Comparison of ENCODE assay signal across 12 mouse cellular contexts in the genomic region with DNA sequence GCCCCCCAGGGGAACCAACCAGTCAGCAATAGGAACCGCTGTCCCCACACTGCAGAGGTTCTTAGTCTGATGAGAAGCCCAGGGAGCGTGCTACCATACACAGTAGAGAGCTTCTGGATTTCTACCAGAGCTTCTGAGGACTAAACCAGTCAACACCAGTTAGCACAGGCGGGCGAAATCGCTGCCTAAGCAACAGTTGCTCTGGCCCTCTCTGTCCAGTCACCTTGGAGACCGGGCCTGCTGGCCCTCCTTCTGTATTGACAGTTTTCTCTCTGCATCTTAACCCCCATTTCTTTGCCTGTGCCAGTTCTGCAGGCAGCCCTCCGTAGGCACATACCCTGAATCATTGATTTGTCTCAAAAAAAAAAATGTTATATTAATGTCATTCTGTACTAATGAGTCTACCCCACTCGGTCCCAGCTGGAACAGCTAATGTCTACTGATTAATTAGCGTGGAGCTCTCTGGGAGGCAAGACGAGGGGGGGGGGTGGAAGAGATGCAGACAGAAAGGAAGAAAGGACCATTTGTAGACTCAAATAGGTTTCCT. TPM values are rescaled to one million over a fixed set of nuclear protein-coding genes. Genes with fewer than 3 reads are reported as not detected.
DNase-seq lines count a peak whose midpoint lies in the region; ATAC-seq and TF ChIP-seq lines count a peak whose summit lies in the region.
"Had no signal": no experiment of that assay in that cellular context is flagged by ENCODE, and none has a peak within 500 bp of the region (broad histone marks: within the 10 kb centered on the region; RNA-seq: fewer than 3 reads in every experiment).

No protein-coding gene starts in this region.

- peak; percentile 23 for DNase-seq in embryo, embryonic 10.5 days (ENCODE audit: low spot score)
- no peak for DNase-seq in embryo, embryonic 10 days (ENCODE audit: low spot score)
- DNase-seq in MN1 (ENCODE audit: low spot score): peak; percentile 16
- DNase-seq in layer of hippocampus, postnatal 10 days (ENCODE audit: low spot score in 2 of 2): peak; percentile 55 to 61
- no peak for DNase-seq in gastrocnemius, postnatal 14 days
- no peak for DNase-seq in testis, postnatal 10 days (ENCODE audit: low spot score)
- DNase-seq in lung, postnatal 0 days (ENCODE audit: low spot score): no peak
- DNase-seq: adrenal gland, postnatal 25 days; heart, adult 18-20 months; lung, postnatal 14 days had no signal

- H3K27ac ChIP-seq in hindbrain, embryonic 15.5 days (replicated peaks): peak overlapping the region; percentile 63
- no peak overlapping the region for H3K27ac ChIP-seq in lung, postnatal 0 days (ENCODE audit: low read length)
- H3K27ac ChIP-seq: limb, embryonic 13.5 days had no signal

- intact Hi-C loops in gastrocnemius, postnatal 14 days (cut with DNase I; ENCODE audit: low total_unique reads): no loop called here

- H3K27me3 ChIP-seq in hindbrain, embryonic 15.5 days: no peaks in the 10 kb centered on the region
- H3K27me3 ChIP-seq in lung, postnatal 0 days (replicated peaks; ENCODE audit: insufficient read depth, low read length): no peaks in the 10 kb centered on the region
- H3K27me3 ChIP-seq: limb, embryonic 13.5 days had no signal

- 40% methylated on average over 10 of the region's 10 CpGs for WGBS in hindbrain, embryonic 15.5 days
- 64% methylated on average over 10 of the region's 10 CpGs for WGBS in lung, postnatal 0 days

- no peak overlapping the region for H3K4me3 ChIP-seq in hindbrain, embryonic 15.5 days
- H3K4me3 ChIP-seq in lung, postnatal 0 days (ENCODE audit: low read depth, low read length): no peak overlapping the region
- H3K4me3 ChIP-seq: limb, embryonic 13.5 days had no signal

- peak; percentile 80 for ATAC-seq in hindbrain, embryonic 15.5 days (ENCODE audit: low FRiP score, low read depth)
- ATAC-seq in lung, postnatal 0 days: no peak

- H3K4me1 ChIP-seq in hindbrain, embryonic 15.5 days (replicated peaks): peaks cover 17% of the 10 kb centered on the region
- H3K4me1 ChIP-seq in lung, postnatal 0 days (ENCODE audit: insufficient read depth, low read depth, low read length): no peaks in the 10 kb centered on the region
- H3K4me1 ChIP-seq: limb, embryonic 13.5 days had no signal

- no peak overlapping the region for H3K4me2 ChIP-seq in hindbrain, embryonic 15.5 days
- no peak overlapping the region for H3K4me2 ChIP-seq in lung, postnatal 0 days (replicated peaks; ENCODE audit: low read depth, low read length)
- H3K4me2 ChIP-seq: limb, embryonic 13.5 days had no signal

- no peaks in the 10 kb centered on the region for H3K9me3 ChIP-seq in hindbrain, embryonic 15.5 days
- H3K9me3 ChIP-seq in lung, postnatal 0 days (ENCODE audit: low read length): no peaks in the 10 kb centered on the region

- no peaks in the 10 kb centered on the region for H3K36me3 ChIP-seq in hindbrain, embryonic 15.5 days
- H3K36me3 ChIP-seq in lung, postnatal 0 days (ENCODE audit: insufficient read depth, low read length): no peaks in the 10 kb centered on the region
- H3K36me3 ChIP-seq: limb, embryonic 13.5 days had no signal

- no peak for TF ChIP-seq CTCF in lung, postnatal 0 days (IDR thresholded peaks at IDR 0.05)

- H3K9ac ChIP-seq in hindbrain, embryonic 15.5 days: no peak overlapping the region
- no peak overlapping the region for H3K9ac ChIP-seq in lung, postnatal 0 days (replicated peaks; ENCODE audit: low read depth)
- H3K9ac ChIP-seq: limb, embryonic 13.5 days had no signal

- TF ChIP-seq EP300 in lung, postnatal 0 days (IDR thresholded peaks at IDR 0.05): no peak

RNA-seq across cellular contexts. Expression of a gene that starts 47.7 kb away (rescaled TPM):
- 27.9 and 31.2 TPM in 2 replicates for polyA plus RNA-seq in hindbrain, embryonic 15.5 days (2015; fragmentation: Nextera tagmentation; extraction: Ambion mirVana)
- total RNA-seq in layer of hippocampus, postnatal 10 days (2021): 100 to 1,000 TPM; 686 to 743 TPM
- 1 to 10 TPM; 3.7 to 5.1 TPM for total RNA-seq in gastrocnemius, postnatal 14 days (2021)
- 3.0 and 3.1 TPM in 2 replicates for polyA plus RNA-seq in lung, postnatal 0 days (2015; fragmentation: Nextera tagmentation; extraction: Ambion mirVana)

RNA-seq across cellular contexts. Expression of a gene that starts 49.8 kb away (rescaled TPM):
- polyA plus RNA-seq in hindbrain, embryonic 15.5 days (2015; fragmentation: Nextera tagmentation; extraction: Ambion mirVana): 97.1 and 102 TPM in 2 replicates
- total RNA-seq in layer of hippocampus, postnatal 10 days (2021): 10 to 100 TPM; 44.7 TPM
- 10 to 100 TPM; 16.1 to 18.5 TPM for total RNA-seq in gastrocnemius, postnatal 14 days (2021)
- 56.5 and 60.8 TPM in 2 replicates for polyA plus RNA-seq in lung, postnatal 0 days (2015; fragmentation: Nextera tagmentation; extraction: Ambion mirVana)

Comparison
In these comparisons a context has a peak if more than half of its experiments do, and no peak if none do; other contexts are left out.
1. DNase-seq: peak in embryo, embryonic 10.5 days (single experiment), MN1 (single experiment) and layer of hippocampus, postnatal 10 days (2 of 2); none in embryo, embryonic 10 days (single experiment), gastrocnemius, postnatal 14 days (single experiment), testis, postnatal 10 days (single experiment) and lung, postnatal 0 days (single experiment).
2. RNA of a gene that starts 47.7 kb away (total RNA-seq): 686 to 743 TPM in layer of hippocampus, postnatal 10 days; 3.7 to 5.1 TPM in gastrocnemius, postnatal 14 days; every median in the first group is over 100 times any median in the second.